Mouse (Mus musculus): ENCODE measurements around the gene Adamtsl4.

The Adamtsl4 gene

GRCm38 (mm10) chr3:95687524-95688421 lies at the start of gene Adamtsl4:
Gene Adamtsl4 (minus strand): TSS chr3:95687917.
- DNase-seq (ENCODE audit: low spot score in 2 of 2): peak; percentile 70 to 73

GRCm38 (mm10) chr3:95735071-95735670 lies 47.5 kb upstream of the Adamtsl4 start:
- DNase-seq (ENCODE audit: low spot score in 2 of 2): no peak

DNA sequence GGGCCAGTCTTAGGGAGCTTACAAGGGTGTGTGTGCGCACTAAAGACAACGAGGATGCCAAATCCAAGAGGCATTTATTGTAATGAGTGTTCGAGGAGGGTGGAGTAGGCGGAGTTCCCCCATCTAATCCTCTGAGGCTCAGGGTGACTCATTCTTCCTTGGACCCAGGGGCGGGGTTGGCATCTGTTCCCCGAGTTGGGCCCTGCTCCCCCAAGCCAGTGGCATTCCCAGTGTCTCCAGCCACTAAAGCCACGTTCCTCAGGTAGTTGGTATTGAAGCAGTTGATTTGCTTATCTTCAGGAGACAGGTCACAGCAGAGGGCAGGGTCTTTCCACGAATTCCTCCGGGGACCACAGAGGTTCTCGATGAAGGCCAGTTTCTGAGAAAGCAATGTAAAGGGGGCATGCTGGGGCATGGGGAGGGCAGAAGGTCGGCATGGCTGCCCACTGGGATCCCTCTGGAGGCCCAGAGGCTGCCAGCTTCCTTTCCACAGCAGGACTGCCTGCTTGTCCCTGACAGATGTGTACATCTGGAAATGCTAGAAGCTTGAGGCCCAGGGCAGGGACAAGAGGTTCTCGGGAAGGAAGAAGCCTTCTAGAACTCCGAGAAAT lies 46.5 kb upstream of the Adamtsl4 start:
- DNase-seq (ENCODE audit: low spot score in 2 of 2): no peak

DNA sequence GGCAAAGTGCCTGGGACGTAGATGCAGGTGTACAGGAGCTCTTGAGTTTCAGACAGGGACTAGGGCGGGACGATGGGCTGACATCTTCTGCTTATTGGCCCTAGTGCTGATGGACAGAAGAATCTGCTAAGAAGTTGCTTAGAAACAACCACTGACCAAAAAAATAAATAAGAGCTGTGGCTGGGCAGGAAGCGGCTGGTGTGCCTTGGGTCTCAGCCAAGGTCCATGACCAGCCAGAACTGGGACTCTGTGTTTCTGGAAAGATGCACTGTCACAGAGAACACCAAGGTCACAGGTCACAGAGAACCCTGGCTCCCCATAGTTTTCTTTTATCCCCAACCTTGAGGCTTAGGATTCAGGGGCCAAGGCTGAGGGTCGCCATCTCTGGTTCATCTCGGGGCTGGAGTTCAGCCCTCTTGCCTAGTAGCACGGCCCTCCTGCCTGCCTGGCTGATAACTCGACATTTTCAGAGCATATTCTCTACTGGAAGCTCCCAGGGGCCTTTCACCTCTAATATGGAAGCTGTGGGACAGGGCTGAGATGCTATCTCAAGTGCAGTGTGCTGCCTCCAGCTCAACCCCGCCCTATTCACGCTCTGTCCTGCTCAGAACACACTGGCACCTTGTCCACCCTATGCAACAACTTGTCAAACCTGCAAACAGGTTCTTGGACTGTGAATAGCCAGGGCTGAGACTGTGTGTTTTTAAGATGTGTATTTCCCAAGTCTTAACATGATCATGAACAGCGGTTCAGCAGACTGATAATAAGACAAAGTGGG lies 45.2 kb upstream of the Adamtsl4 start:
- no peak for DNase-seq (ENCODE audit: low spot score in 2 of 2)

- DNase-seq (ENCODE audit: low spot score in 2 of 2): no peak
These were observed 44.6 kb upstream of the Adamtsl4 start for GRCm38 (mm10) chr3:95732297-95732696.

- no peak for DNase-seq (ENCODE audit: low spot score in 2 of 2)
These were observed 44.1 kb upstream of the Adamtsl4 start for GRCm38 (mm10) chr3:95731802-95732201.

GRCm38 (mm10) chr3:95730431-95730830 lies 42.7 kb upstream of the Adamtsl4 start:
- no peak for DNase-seq (ENCODE audit: low spot score in 2 of 2)

DNA sequence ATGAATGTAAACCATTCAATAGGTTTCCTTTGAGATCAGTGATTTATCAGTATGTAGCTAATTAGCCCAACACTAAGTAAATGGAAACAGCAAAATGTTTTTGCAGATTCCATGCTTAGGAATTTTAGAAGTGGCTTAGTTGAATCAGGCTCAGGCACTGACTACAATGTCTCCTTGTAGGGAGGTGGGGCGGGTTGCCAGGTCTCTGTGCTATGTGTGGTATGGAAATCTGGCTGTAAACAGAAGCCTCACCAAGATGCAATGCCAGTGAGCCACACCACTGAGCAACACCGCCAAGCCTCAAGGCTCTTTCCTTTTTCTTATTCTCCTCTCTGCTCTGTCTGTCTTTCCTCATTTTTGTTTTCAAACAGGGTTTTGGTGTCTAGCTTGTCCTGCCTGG lies 41.2 kb upstream of the Adamtsl4 start:
- DNase-seq (ENCODE audit: low spot score in 2 of 2): no peak

DNA sequence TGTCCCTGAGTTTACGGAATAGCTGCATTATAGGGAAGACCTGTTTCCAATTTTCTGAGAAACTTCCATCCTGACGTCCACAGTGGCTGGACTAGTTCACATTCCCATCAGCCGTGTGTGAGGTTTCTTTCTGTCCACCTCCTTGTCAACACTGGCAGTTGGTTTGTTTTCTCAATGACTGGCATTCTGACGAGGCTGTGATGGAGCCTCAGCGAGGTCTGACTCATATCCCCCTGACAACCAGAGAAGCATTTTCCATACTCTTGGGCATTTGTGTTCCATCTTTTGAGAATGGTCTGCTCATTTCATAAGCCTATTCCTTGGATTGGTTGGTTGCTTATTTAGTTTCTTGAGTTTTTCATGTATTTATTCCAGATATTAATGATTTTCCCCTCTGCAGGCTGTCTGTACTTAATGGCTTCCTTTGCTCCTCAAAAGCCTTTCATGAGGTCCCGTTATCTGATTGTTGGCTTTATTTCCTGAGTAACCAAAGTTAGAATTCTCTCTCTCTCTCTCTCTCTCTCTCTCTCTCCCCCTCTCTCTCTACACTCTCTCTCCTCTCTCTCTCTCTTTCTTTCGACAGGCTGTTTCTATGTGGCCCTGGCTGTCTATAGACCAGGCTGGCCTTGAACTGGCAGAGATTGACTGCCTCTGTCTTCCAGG lies 39.1 kb upstream of the Adamtsl4 start:
- DNase-seq (ENCODE audit: low spot score in 2 of 2): no peak

DNA sequence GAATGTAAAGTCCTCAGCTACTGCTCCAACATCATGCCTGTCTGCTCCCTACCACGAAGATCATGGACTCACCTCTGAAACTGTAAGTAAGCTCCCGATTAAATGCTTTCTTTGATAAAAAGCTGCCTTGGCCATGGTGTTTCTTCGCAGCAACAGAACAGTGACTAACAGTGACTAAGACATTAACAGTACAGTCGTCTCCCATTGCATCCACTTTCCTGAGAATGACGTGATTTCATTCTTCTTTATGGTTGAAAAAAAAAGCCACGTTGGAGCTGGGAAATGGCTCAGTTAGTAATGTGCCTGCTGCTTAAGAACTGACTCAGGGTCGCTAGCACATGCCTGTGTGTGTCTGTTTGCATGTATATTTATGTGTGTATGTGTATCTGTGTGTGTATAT lies 38.1 kb upstream of the Adamtsl4 start:
- no peak for DNase-seq (ENCODE audit: low spot score in 2 of 2)

DNA sequence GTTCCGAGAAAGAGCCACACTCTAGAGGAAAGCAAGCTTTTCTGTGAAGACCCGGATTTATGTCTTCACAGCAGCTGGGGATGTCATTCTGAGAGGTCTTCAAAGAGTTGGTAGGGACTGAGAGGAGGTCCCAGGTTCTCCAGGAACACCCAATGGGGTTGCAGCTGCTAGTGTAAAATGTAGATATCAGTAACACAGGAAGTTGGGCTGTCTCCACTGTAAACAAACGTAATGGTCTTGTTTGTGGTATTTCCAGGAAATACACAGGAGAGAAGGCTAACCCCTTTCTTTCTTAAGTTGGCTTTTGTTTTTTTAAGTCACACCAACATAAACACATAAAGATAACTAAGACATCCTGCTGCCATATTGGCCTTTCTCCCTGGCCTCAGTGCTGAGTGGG lies 34.7 kb upstream of the Adamtsl4 start:
- DNase-seq (ENCODE audit: low spot score in 2 of 2): no peak

DNA sequence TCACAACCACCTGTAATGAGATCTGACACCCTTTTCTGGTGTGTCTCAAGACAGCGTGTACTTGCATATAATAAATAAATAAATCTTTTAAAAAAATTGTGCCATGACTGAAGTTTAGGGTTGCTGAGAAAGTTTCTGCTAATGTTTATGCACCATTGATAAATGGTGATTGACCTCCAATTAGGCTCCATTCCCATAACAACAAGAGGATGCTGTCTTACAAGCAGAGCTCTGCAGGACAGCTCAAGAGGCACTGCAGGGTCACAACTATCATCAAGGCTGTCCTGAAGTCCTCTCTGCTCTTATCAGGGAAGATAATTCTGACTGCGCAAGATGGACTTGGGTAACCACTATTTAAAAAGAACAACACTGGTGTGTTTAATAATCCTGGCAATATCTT lies 30.4 kb upstream of the Adamtsl4 start:
- DNase-seq (ENCODE audit: low spot score in 2 of 2): no peak

GRCm38 (mm10) chr3:95716075-95716474 lies 28.4 kb upstream of the Adamtsl4 start:
- DNase-seq (ENCODE audit: low spot score in 2 of 2): no peak

GRCm38 (mm10) chr3:95709967-95710366 lies 22.2 kb upstream of the Adamtsl4 start:
- no peak for DNase-seq (ENCODE audit: low spot score in 2 of 2)

DNA sequence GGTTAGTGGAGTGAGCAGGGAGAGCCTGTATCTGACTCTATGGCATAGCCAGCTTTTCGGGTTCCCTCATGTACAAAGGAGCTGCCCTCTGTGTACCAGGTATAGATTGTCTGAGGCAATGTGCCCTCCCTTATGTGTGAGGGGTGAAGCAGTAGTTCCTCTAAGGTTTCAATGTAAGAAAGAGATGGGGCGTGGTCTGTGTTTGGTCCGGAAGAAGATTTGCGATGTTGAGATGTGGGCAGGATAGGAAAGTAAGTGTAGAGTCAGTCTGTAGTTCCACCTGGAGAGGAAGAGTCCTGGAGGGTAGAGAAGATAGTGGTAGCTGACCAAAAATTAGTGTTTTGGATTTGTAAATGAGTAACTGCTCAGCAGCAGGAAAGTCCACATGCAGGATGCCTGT lies 21.3 kb upstream of the Adamtsl4 start:
- peak in 1 of 2 experiments; percentile 26 for DNase-seq (ENCODE audit: low spot score in 2 of 2)

GRCm38 (mm10) chr3:95707497-95707896 lies 19.8 kb upstream of the Adamtsl4 start:
- peak; percentile 36 to 44 for DNase-seq (ENCODE audit: low spot score in 2 of 2)

- no peak for DNase-seq (ENCODE audit: low spot score in 2 of 2)
These were observed 18.6 kb upstream of the Adamtsl4 start for GRCm38 (mm10) chr3:95706273-95706672.

DNA sequence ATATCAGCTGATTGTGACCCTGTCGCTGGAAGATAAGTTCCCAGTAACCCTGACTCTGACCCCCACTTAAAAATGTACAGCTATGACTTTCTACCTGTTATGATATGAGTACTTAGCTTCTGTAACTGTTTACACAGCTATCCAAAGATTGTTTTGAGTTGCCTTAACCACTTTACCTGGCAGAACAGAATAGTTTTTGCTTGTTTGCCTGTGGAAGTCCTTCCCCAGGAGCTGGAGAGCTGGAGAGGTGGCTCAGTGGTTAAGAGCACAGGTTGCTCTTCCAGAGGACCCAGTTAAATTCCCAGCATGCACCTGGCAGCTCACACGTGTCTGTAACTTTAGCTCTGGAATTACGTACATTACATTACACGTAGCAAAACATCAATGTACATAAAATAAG lies 16.9 kb upstream of the Adamtsl4 start:
- DNase-seq (ENCODE audit: low spot score in 2 of 2): no peak

DNA sequence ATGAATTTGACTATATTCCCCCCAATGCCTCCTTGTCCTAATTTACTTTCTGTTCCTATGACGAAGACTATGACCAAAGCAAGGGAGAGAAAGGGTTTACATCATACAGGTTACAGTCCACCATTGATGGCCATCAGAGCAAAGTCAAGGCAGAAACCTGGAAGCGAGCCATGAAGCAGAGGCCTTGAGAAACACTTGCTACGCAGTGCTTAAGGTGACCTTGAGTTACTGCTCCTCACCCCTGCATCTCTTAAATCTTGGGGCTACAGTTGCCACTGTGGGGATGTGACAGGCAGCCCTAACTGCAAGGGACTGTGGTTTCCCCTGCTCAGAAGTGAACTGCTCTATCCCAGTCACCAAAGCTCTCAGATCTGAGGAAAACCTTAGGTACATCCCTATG lies 15.6 kb upstream of the Adamtsl4 start:
- no peak for DNase-seq (ENCODE audit: low spot score in 2 of 2)

GRCm38 (mm10) chr3:95701877-95702540 lies 14.3 kb upstream of the Adamtsl4 start:
- DNase-seq (ENCODE audit: low spot score in 2 of 2): no peak

GRCm38 (mm10) chr3:95701085-95701484 lies 13.4 kb upstream of the Adamtsl4 start:
- no peak for DNase-seq (ENCODE audit: low spot score in 2 of 2)

Measured in spleen, postnatal 36 days (tissue).